11 mouse cellular contexts compared by ENCODE assay signal in the genomic region with DNA sequence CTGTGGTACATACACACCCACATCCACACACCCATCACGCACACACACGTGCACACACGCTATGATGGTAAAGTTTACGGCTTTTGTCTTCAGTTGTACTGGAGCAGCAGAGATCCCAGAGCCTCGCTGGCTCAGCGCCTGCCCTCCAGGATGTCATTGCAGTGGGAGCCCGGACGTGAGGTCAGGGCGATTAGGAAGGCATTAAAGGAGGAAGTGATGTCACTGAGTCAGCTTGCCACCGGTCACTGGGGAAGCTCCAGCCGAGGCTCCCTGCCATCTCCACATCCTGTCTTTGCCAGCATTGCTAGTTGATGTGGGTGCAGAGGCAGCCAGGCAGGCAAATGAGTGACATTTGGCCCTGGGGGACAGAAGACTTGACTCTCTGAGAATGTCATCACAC.
DNase-seq lines count a peak whose midpoint lies in the region; ATAC-seq and TF ChIP-seq lines count a peak whose summit lies in the region.
"Had no signal": no experiment of that assay in that cellular context is flagged by ENCODE, and none has a peak within 500 bp of the region (broad histone marks: within the 10 kb centered on the region; RNA-seq: fewer than 3 reads in every experiment).

No protein-coding gene starts in this region.

- no peak overlapping the region for H3K9ac ChIP-seq in forebrain, embryonic 12.5 days
- H3K9ac ChIP-seq: hindbrain, embryonic 15.5 days; stomach, embryonic 15.5 days had no signal

- DNase-seq in left cerebral cortex, adult 2 months (ENCODE audit: extremely low spot score in 1 of 2, low spot score in 2 of 2), result no peak
- no peak for DNase-seq in left cerebral cortex, adult 8-10 months (ENCODE audit: low spot score in 2 of 2)
- peak; percentile 83 for DNase-seq in heart, adult 8-10 months (ENCODE audit: low spot score)
- DNase-seq in kidney, postnatal 10 days, result peak; percentile 80
- DNase-seq in left cerebral cortex, postnatal 14 days (ENCODE audit: low spot score in 2 of 2), result no peak
- DNase-seq in ovary, adult 18-20 months (ENCODE audit: low spot score), result no peak

- H3K36me3 ChIP-seq in forebrain, embryonic 12.5 days (replicated peaks), result no peaks in the 10 kb centered on the region; the same call in 1 of the 2 replicates
- H3K36me3 ChIP-seq: hindbrain, embryonic 15.5 days; stomach, embryonic 15.5 days had no signal

- no peaks in the 10 kb centered on the region for H3K9me3 ChIP-seq in forebrain, embryonic 12.5 days
- H3K9me3 ChIP-seq: hindbrain, embryonic 15.5 days; stomach, embryonic 15.5 days had no signal

- WGBS in forebrain, embryonic 12.5 days, result 82% methylated on average over 11 of the region's 11 CpGs

- peaks cover 3% of the 10 kb centered on the region; the same call in 1 of the 2 replicates for H3K4me1 ChIP-seq in forebrain, embryonic 12.5 days

- peaks cover 37% of the 10 kb centered on the region for H3K27me3 ChIP-seq in forebrain, embryonic 12.5 days
- H3K27me3 ChIP-seq: hindbrain, embryonic 15.5 days; Patski; stomach, embryonic 15.5 days had no signal

- H3K4me2 ChIP-seq in forebrain, embryonic 12.5 days, result no peak overlapping the region
- H3K4me2 ChIP-seq: hindbrain, embryonic 15.5 days; stomach, embryonic 15.5 days had no signal

- peak; percentile 90 for ATAC-seq in megakaryocyte progenitor cell, adult 5-6 weeks (replicated peaks; ENCODE audit: poor library complexity)
- ATAC-seq in forebrain, embryonic 12.5 days (ENCODE audit: low FRiP score), result no peak
- ATAC-seq: Patski had no signal

- H3K4me3 ChIP-seq in left cerebral cortex, adult 2 months, result peak overlapping the region; percentile 23; the same call in 1 of the 2 replicates
- no peak overlapping the region for H3K4me3 ChIP-seq in forebrain, embryonic 12.5 days (replicated peaks)
- H3K4me3 ChIP-seq: hindbrain, embryonic 15.5 days; stomach, embryonic 15.5 days had no signal

- H3K27ac ChIP-seq in left cerebral cortex, adult 2 months, result no peak overlapping the region
- H3K27ac ChIP-seq in forebrain, embryonic 12.5 days, result no peak overlapping the region
- H3K27ac ChIP-seq: hindbrain, embryonic 15.5 days; stomach, embryonic 15.5 days had no signal

- intact Hi-C loops in left cerebral cortex, adult 2 months (cut with DNase I), result no loop called here
- intact Hi-C loops in left cerebral cortex, postnatal 14 days (cut with DNase I), result no loop called here

- TF ChIP-seq CTCF in left cerebral cortex, adult 2 months (IDR thresholded peaks at IDR 0.05), result no peak

Comparison
In these comparisons a context has a peak if more than half of its experiments do, and no peak if none do; other contexts are left out.
1. DNase-seq: peak in heart, adult 8-10 months (single experiment) and kidney, postnatal 10 days (single experiment); none in left cerebral cortex, adult 2 months (0 of 2), left cerebral cortex, adult 8-10 months (0 of 2), left cerebral cortex, postnatal 14 days (0 of 2) and ovary, adult 18-20 months (single experiment).